Mouse (Mus musculus): ENCODE measurements at regions not wholly inside any gene's neighbourhood (a gene's known extent, or its start where the extent isn't known, plus 50 kb on each side); places are given as distances from the start of the nearest gene placed in this dataset.

GRCm38 (mm10) chr13:94687295-94687694 lies 101.4 kb upstream of the Tbca start:
- no peak for TF ChIP-seq CTCF (IDR thresholded peaks at IDR 0.05; ENCODE audit: borderline replicate concordance, extremely low read depth, insufficient read depth, insufficient read length)
- no peak for TF ChIP-seq POLR2A (IDR thresholded peaks at IDR 0.05; ENCODE audit: borderline replicate concordance, extremely low read depth, insufficient read depth, insufficient read length, poor library complexity, severe bottlenecking)

Measured in brain, embryonic 14.5 days (tissue).